ENCODE assay signal across 12 mouse cellular contexts in genomic region chr15:45470425-45470824, GRCm38 (mm10).
"Had no signal": no experiment of that assay in that cellular context is flagged by ENCODE, and none has a peak within 500 bp of the region (broad histone marks: within the 10 kb centered on the region; RNA-seq: fewer than 3 reads in every experiment).

No protein-coding gene starts in this region.

- DNase-seq: liver, postnatal 0 days; lung, adult 2 months; lung, postnatal 14 days; lung, postnatal 36 days; midbrain, embryonic 14.5 days; retina, postnatal 1 day; right cerebral cortex, adult 18-20 months; right cerebral cortex, postnatal 25 days; right cerebral cortex, postnatal 4 days; thymus, adult 2 months; thymus, postnatal 25 days; thymus, postnatal 4 days had no signal
